Mouse (Mus musculus) T-helper 1 cell (primary cell): ENCODE measurements at regions not wholly inside any gene's neighbourhood (a gene's known extent, or its start where the extent isn't known, plus 50 kb on each side); places are given as distances from the start of the nearest gene placed in this dataset.

Source experiments
- in situ Hi-C: fragments of 300-600 bp; cut with MboI, MseI; formaldehyde crosslinking; loops from one replicate; pipeline ENCODE4 v1.15.1; 2025; ENCODE audit warnings: high pct_unique_total_duplicates

DNA sequence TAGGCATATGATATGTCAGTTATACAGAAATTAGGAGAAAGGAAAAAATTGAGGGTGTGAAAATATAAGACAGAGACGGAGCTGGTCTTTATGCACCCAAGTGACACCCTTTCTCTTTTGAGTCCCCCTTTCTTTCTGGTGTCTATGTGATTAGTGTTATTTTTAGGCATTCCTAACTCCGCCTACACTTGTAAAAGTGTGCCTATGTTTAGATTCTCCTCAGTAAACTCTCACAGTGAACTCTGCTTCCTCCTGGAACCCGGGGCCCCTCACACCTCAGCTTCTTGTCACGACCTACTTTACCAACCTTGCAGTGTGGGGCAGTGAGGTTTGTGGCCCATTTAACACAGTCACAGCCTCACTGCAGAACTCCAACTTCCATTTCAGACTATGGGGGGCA, 88.0 kb downstream of the Hs3st3b1 start:
- in situ Hi-C loops, result no loop called here

DNA sequence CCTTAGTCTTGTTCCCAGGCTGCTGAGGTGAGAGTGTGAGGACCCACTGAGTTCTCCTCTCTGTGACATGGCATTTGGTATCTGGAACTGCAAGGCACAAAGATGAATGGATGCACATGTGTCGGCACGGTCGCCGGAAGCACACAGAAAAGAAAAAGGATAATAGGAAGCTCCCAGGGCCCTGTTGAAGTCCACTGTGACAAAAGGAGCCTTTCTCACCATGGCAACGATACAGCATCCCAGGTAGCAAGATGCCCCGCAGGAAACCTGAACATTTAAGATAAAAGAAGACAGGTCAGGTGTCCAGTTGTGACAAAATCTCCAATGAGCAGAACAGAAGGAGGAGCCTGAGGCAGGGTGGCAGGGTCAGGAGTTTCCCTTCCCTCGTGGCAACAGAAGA, 87.5 kb downstream of the Hs3st3b1 start:
- in situ Hi-C loops, result no loop called here
